Mouse (Mus musculus) testis, adult 2 months (tissue): ENCODE measurements around the gene Fdxacb1.

Experiments used
- CTCF ChIP-seq: fragments of 200-500 bp; IDR thresholded peaks from 2 replicates; pipeline ENCODE4 v1.5.1; 2012; ENCODE audit warnings: low read depth, mild to moderate bottlenecking, inconsistent platforms, low read length, moderate library complexity; ENCODE audit not compliant: control insufficient read depth, insufficient read depth, insufficient replicate concordance
- POLR2A ChIP-seq: fragments of 200-500 bp; IDR thresholded peaks from 2 replicates; pipeline ENCODE4 v1.6.1; 2012; ENCODE audit warnings: low read depth, mild to moderate bottlenecking, inconsistent platforms, low read length, moderate library complexity; ENCODE audit not compliant: control insufficient read depth

DNA sequence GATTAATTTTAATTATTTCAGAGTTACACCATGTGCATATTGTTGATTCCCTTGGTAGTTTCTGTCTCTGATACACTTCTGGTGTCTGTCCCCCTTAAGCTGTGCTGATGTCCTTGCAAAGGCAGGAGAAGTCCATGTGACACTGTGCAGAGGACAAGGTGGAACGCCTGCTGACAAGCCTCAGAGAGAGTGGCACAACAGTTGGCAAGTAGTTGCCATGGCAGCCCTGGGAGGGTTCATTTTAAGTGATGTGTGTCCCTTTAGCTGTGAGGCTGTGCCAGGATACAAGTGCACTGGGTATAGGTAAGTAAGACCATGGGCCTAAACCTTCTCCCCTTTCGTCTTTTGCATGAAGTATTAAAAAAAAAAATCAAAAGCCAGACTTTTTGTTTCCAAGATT, 2.0 kb downstream of the Fdxacb1 start:
- no peak for TF ChIP-seq POLR2A
- no peak for TF ChIP-seq CTCF
